Mouse (Mus musculus) heart, adult 2 months (tissue): ENCODE measurements around the gene Pmp22.

Source experiments
- CTCF ChIP-seq: fragments of 200-600 bp; IDR thresholded peaks from 2 replicates; pipeline ENCODE4 v1.8.1; 2022; ENCODE audit warnings: antibody characterized with exemption, mild to moderate bottlenecking, moderate library complexity
- EP300 ChIP-seq: fragments of 200-500 bp; IDR thresholded peaks from 2 replicates; pipeline ENCODE4 v1.6.1; 2011; ENCODE audit warnings: low read depth, low read length, control low read depth; ENCODE audit not compliant: insufficient read depth
- POLR2A ChIP-seq: fragments of 200-500 bp; IDR thresholded peaks from 2 replicates; pipeline ENCODE4 v1.6.1; 2011; ENCODE audit warnings: mild to moderate bottlenecking, low read depth, low read length, control low read depth; ENCODE audit not compliant: insufficient read depth

DNA sequence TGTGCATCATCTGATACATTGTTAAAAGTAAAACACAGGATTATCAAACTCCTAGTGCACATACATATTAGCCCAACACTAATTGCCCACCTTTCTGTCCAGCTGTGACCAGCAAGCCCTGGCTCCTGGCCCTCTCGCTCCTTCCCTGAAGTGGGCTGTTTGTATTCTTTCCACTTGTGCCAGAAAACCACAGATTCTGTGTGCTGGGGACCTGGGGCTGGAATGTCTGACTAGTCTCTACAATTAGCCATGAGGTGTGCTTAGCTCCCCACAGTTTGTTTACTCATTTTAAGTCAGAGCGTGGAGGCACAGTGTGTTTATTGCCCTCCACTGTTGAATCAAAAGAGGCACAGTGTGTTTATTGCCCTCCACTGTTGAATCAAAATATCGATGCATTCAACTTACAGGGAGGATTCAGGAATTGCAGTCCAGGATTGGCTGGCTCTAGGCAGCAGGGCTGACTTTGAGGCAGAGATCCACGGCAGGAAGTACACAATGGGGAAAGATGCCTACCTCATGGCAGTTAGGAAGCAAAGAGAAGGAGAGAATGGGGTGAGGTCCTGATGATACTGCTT, 5.9 kb upstream of the Pmp22 start:
- no peak for TF ChIP-seq CTCF
- no peak for TF ChIP-seq EP300
- TF ChIP-seq POLR2A = no peak
